Mouse (Mus musculus) E14TG2a.4 (cell line): ENCODE measurements around the gene Nprl3.
A peak's percentile ranks its signal among the peaks of the same experiment; 100 is the strongest.

Experiments
- CTCF ChIP-seq: conservative IDR thresholded peaks from 2 replicates; pipeline ENCODE4 v1.5.1; 2014; ENCODE audit warnings: low read length
- NANOG ChIP-seq: IDR thresholded peaks from 2 replicates; pipeline ENCODE4 v1.6.1; 2014; ENCODE audit warnings: borderline replicate concordance, low read length, mixed read lengths
- POU5F1 ChIP-seq: IDR thresholded peaks from 2 replicates; pipeline ENCODE4 v1.6.1; 2014; ENCODE audit warnings: low read length, borderline replicate concordance

DNA sequence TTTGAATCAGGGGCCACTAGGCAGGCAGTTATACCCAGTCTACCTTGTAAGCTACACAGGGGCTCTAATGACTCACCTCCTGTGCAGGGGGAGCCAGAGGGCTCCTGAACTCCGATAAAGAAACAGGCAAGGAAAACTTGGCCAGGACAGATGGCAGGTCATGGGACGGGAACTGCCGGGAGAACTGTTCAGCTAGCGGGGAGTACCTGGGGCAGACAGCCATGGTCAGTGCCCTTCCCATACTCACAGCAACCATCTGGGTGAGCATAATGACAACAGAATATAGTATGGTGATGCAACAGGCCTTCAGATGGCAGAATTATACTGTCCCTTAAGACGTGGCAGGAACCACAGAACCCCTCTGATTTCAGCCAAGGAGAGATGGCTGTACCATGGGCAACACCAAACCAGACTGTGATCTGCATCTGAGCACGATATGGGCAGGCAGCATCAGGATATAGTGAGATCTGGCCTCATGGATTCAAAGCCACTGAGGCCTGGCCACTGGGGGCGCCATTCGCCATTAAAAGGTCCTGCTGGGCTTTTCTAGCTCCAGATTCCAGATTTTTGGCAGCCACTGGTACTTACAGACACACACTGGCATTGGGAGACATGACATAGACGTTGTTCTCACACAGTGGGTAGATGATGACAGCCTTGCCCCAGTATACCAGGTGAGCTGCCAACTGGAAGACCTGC, 30.6 kb downstream of the Nprl3 start:
- TF ChIP-seq CTCF: peak; percentile 80
- TF ChIP-seq POU5F1: no peak
- TF ChIP-seq NANOG: no peak
